Mouse (Mus musculus) gastrocnemius, postnatal 25 days (tissue): ENCODE data around the gene Dcun1d4. TPM values are rescaled to one million over a fixed set of nuclear protein-coding genes. Genes with fewer than 3 reads are reported as not detected.

Experiments used
- DNase-seq: peaks from one replicate; pipeline ENCODE4 v3.0.0; 2022
- total RNA-seq, 2 experiments: library from RNA; stranded (reverse); gene quantifications; 1 replicate in 1 of 2; 2 replicates in 1 of 2; pipeline ENCODE4 v1.2.3; 2021

The Dcun1d4 gene
- total RNA-seq, 2 experiments from 2014 or later: 8.1 to 9.0 TPM

GRCm38 (mm10) chr5:73498559-73498958, 17.8 kb downstream of the Dcun1d4 start:
- DNase-seq: no peak

- DNase-seq: no peak
These were observed 20.2 kb downstream of the Dcun1d4 start for GRCm38 (mm10) chr5:73500867-73501440.

DNA sequence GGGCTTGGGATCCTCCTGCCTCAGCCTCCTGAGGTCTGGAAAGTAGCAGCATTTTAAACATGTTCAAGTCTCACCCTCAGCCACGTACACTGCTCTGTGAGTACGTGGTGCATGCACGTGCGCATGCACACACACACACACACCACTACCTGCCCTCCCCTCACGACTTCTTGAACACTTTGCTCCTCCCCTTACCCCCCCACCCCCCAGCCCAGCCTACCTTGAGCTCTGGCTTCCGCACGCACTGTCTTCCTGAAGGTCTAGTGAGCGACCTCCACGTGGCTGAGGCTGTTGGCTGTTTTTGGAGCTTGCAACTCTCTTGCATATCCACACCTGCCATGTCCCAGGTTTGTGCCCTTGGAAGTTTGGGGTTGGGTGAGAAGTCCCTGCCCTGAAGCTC, 21.6 kb downstream of the Dcun1d4 start:
- no peak for DNase-seq

- no peak for DNase-seq
These were observed 22.4 kb downstream of the Dcun1d4 start for GRCm38 (mm10) chr5:73503015-73503757.

- no peak for DNase-seq
These were observed 30.3 kb downstream of the Dcun1d4 start for GRCm38 (mm10) chr5:73511074-73511473.

DNA sequence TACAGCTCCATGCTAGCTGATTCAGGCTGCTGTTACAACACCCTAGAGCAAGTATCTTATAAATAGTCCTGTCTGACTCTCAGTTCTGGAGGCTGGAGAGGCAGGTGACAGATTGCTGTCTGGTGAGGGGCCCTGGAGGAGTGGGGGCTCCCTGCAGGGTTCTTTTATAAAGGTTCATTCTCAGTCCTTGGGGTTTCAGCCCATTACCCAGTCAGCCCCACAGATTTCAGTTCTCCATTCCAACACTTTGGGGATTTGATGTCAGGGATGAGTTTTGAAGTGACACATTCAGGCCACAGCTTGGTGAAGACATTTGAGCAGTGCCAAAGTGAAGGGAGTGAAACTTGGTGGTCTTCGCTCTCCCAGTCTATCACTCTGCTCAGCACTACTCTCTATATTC, 31.4 kb downstream of the Dcun1d4 start:
- no peak for DNase-seq

GRCm38 (mm10) chr5:73512661-73513060, 31.9 kb downstream of the Dcun1d4 start:
- no peak for DNase-seq

DNA sequence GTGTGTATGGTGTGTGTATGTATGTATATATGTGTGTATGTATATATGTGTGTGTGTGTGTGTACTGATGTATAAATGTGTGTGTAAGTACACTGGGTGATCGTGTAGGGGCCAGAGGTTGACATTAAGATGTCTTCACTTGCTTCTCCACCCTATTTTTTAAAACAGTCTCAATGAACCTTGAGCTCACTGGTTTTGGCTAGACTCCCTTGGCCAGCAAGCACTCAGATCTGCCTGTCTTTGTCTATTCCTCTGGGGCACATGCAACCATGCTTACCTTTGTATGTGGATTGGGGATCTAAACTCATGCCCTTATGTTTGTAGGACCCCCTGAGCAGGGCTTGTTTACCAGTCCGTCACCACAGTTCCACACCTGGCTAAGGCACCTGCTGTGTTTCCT, 33.4 kb downstream of the Dcun1d4 start:
- no peak for DNase-seq

GRCm38 (mm10) chr5:73517299-73517698, 36.5 kb downstream of the Dcun1d4 start:
- no peak for DNase-seq

DNA sequence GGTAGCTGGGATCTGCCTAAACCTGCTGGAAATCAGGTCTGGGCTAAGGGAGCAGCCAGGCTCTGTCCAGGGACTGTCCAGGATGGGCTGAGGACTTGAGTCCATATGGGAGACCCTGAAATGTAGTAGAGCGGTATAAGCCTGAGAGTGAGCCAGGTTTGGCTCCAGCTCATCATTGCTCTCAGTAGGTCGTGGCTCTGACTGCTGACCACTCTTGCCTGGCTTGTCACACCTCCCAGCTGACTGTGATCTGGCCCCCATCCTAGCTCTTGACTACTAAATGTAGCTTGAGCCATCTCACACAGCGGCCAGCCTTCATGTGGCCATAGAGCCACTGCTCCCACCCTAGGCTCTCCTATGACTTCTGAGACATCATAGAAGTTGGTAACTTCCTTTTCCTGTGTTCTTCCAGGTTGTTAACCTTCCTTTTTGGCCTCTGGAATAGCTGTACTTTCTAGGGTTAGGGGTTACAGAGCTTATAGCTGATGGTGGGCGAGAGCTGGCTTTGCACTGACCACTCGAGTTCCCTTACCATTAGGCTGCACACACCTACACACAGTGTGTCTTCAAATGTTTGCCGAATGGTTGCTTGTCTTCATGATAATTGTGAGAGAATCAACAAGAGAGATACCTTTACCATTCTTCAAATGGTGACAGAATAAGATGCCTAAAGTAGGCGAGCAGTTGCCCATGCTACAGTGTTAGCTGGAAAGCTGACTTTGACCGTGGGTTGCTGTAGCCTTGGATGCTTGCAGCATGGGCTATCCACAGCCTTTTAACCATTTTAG, 37.8 kb downstream of the Dcun1d4 start:
- no peak for DNase-seq

DNA sequence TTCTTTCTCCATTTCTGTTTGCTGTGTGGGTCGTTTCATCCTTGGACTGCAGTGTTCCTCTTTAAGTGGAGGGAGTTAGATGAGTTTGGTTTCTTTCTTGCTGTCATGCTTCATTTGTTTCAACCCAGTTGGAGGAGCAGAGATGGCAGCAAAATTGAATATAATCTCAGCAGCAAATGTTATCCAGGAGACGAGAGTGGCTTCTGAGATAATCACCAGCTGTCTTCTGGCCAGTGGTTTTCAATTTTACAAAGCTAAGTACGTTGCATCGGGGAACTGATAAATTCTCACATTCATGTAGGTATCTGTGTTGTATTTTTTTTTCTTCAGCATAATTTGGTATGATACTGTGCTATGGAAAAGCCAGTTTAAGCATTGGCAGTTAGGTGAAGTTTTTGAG, 40.0 kb downstream of the Dcun1d4 start:
- no peak for DNase-seq

DNA sequence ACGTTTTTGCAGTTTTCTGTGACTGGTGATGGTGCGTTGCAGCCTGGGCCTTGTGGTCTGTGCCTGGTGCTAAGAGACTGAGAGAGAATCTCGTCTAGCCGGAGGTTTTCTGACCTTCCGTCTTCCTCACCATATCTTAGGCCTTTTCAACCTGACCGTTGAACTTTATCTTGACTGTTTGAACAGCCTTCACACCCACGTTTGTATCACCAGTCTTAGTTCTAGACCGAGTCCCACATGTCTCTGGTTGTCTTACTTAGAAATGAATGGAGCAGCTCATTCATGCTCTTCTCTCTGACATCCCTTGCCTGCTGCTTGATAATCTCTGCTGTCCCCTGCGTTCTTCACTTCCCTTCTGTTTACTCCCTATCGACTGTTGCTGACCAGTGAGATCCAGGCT, 42.4 kb downstream of the Dcun1d4 start:
- no peak for DNase-seq

- DNase-seq: no peak
These were observed 43.6 kb downstream of the Dcun1d4 start for GRCm38 (mm10) chr5:73524300-73525000.

DNA sequence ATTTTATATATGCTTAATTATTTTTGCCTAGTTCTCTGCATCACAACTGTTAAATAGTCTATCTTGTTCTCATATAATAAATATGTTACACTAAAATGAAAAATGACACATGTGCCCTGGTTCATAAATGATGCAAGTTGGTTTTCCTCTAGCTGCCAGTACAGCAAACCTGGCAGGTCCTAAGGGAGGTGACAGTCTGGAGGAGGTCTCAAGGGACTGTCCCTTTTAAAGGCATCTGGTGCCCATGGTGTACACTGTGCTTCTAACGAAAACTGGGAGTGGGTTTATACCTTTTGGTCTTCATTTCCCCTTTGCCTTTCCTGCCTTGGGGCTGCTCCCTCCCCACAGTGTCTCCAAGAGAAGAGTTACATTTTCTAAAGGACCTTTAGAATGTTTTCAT, 51.4 kb downstream of the Dcun1d4 start:
- DNase-seq: no peak

DNA sequence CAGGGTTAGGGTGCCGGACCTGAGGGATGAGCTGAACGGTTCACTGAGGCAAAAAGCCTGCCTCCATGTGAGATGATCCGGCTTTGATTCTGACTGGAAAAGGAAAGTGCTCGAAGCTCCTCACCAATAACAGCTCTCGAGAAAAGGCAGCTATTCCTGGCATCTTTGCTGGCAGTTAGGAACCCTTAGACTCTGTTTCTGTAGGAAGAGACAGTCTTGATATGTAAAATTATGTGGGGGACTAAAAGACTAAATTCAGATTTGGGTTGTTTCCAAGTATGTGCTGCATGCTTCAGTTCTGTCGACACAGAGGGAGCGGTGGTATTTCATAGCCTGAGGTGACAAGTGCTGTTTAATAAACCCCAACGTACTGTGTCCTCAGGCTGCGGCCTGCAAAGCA, 52.1 kb downstream of the Dcun1d4 start:
- no peak for DNase-seq

DNA sequence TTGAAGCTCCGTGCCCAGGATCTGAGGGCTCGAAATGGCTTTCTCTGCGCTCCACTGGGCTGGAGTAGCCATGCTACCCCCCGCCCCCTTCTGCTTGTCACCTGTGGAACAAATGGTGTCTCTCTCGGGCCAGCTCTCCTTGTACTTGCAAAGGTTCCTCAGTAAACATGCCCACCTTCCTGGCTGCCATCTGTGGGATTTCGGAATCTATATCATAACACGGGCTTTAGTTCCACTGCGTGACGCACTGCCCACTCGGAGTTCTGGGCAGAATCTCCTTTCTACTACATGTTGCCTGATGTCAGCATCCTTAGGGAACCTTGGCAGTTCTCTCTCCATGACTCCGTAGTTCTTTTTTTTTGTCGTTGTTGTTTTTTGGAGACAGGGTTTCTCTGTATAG, 56.9 kb downstream of the Dcun1d4 start:
- no peak for DNase-seq

GRCm38 (mm10) chr5:73538586-73539298, 57.9 kb downstream of the Dcun1d4 start:
- DNase-seq: no peak

GRCm38 (mm10) chr5:73539848-73540510, 59.2 kb downstream of the Dcun1d4 start:
- no peak for DNase-seq

- DNase-seq: no peak
These were observed 59.7 kb downstream of the Dcun1d4 start for GRCm38 (mm10) chr5:73540511-73540871.

- DNase-seq: no peak
These were observed 63.4 kb downstream of the Dcun1d4 start for GRCm38 (mm10) chr5:73544111-73544753.

- no peak for DNase-seq
These were observed 64.8 kb downstream of the Dcun1d4 start for GRCm38 (mm10) chr5:73545641-73546040.
